18 mouse cellular contexts compared by ENCODE assay signal in genomic region chr7:91806632-91807031, GRCm38 (mm10).
DNase-seq lines count a peak whose midpoint lies in the region; ATAC-seq and TF ChIP-seq lines count a peak whose summit lies in the region.
"Had no signal": no experiment of that assay in that cellular context is flagged by ENCODE, and none has a peak within 500 bp of the region (broad histone marks: within the 10 kb centered on the region; RNA-seq: fewer than 3 reads in every experiment).

No protein-coding gene starts in this region.

- H3K36me3 ChIP-seq in forebrain, embryonic 13.5 days (ENCODE audit: poor library complexity, severe bottlenecking): no peaks in the 10 kb centered on the region
- no peaks in the 10 kb centered on the region for H3K36me3 ChIP-seq in hindbrain, embryonic 13.5 days
- no peaks in the 10 kb centered on the region for H3K36me3 ChIP-seq in midbrain, postnatal 0 days (ENCODE audit: insufficient read depth, low read length)
- H3K36me3 ChIP-seq: embryonic facial prominence, embryonic 13.5 days; heart, embryonic 15.5 days; limb, embryonic 15.5 days; liver, embryonic 15.5 days; neural tube, embryonic 13.5 days had no signal

- no peaks in the 10 kb centered on the region; the same call in 1 of the 2 replicates for H3K4me1 ChIP-seq in forebrain, embryonic 13.5 days
- H3K4me1 ChIP-seq in hindbrain, embryonic 13.5 days (replicated peaks): no peaks in the 10 kb centered on the region
- no peaks in the 10 kb centered on the region for H3K4me1 ChIP-seq in midbrain, postnatal 0 days (ENCODE audit: insufficient read depth, low read length)
- H3K4me1 ChIP-seq: heart, embryonic 15.5 days; limb, embryonic 15.5 days; liver, embryonic 15.5 days; neural tube, embryonic 13.5 days had no signal

- 6% methylated on average over 4 of the region's 4 CpGs for WGBS in forebrain, embryonic 13.5 days
- 20% methylated on average over 4 of the region's 4 CpGs for WGBS in hindbrain, embryonic 13.5 days
- 12% methylated on average over 4 of the region's 4 CpGs for WGBS in midbrain, postnatal 0 days

- H3K9ac ChIP-seq in forebrain, embryonic 13.5 days: no peak overlapping the region
- no peak overlapping the region for H3K9ac ChIP-seq in hindbrain, embryonic 13.5 days
- no peak overlapping the region for H3K9ac ChIP-seq in midbrain, postnatal 0 days (replicated peaks; ENCODE audit: low read length, poor library complexity, severe bottlenecking)
- H3K9ac ChIP-seq: embryonic facial prominence, embryonic 13.5 days; heart, embryonic 15.5 days; limb, embryonic 15.5 days; liver, embryonic 15.5 days; neural tube, embryonic 13.5 days had no signal

- no peaks in the 10 kb centered on the region for H3K9me3 ChIP-seq in forebrain, embryonic 13.5 days (replicated peaks)
- H3K9me3 ChIP-seq in hindbrain, embryonic 13.5 days: no peaks in the 10 kb centered on the region
- H3K9me3 ChIP-seq in midbrain, postnatal 0 days (ENCODE audit: low read length): no peaks in the 10 kb centered on the region
- H3K9me3 ChIP-seq: embryonic facial prominence, embryonic 13.5 days; heart, embryonic 15.5 days; limb, embryonic 15.5 days; liver, embryonic 15.5 days; neural tube, embryonic 13.5 days had no signal

- no peaks in the 10 kb centered on the region for H3K27me3 ChIP-seq in forebrain, embryonic 13.5 days
- no peaks in the 10 kb centered on the region for H3K27me3 ChIP-seq in hindbrain, embryonic 13.5 days
- H3K27me3 ChIP-seq in midbrain, postnatal 0 days (ENCODE audit: insufficient read depth, low read length): no peaks in the 10 kb centered on the region
- H3K27me3 ChIP-seq: embryonic facial prominence, embryonic 13.5 days; heart, embryonic 15.5 days; limb, embryonic 15.5 days; liver, embryonic 15.5 days; neural tube, embryonic 13.5 days had no signal

- H3K4me3 ChIP-seq in layer of hippocampus, adult 2 months: no peak overlapping the region
- H3K4me3 ChIP-seq in forebrain, embryonic 13.5 days: no peak overlapping the region
- no peak overlapping the region for H3K4me3 ChIP-seq in hindbrain, embryonic 13.5 days
- no peak overlapping the region for H3K4me3 ChIP-seq in midbrain, postnatal 0 days (ENCODE audit: low read depth, low read length)
- H3K4me3 ChIP-seq: embryonic facial prominence, embryonic 13.5 days; heart, adult 2 months; heart, embryonic 15.5 days; limb, embryonic 15.5 days; liver, embryonic 15.5 days; neural tube, embryonic 13.5 days had no signal

- 0 out of 2 replicates have a peak, but pooled peaks have one; percentile 36 for ATAC-seq in forebrain, embryonic 13.5 days
- ATAC-seq in hindbrain, embryonic 13.5 days (ENCODE audit: low FRiP score): peak; percentile 74; the same call in 1 of the 2 replicates
- ATAC-seq in midbrain, postnatal 0 days (ENCODE audit: low FRiP score): no peak
- ATAC-seq: intestine, postnatal 0 days had no signal

- no peak for TF ChIP-seq CTCF in layer of hippocampus, adult 2 months (conservative IDR thresholded peaks at IDR 0.05)
- TF ChIP-seq CTCF in midbrain, postnatal 0 days (IDR thresholded peaks at IDR 0.05): no peak

- peak overlapping the region; percentile 63; the same call in 1 of the 2 replicates for H3K27ac ChIP-seq in layer of hippocampus, adult 2 months
- H3K27ac ChIP-seq in forebrain, embryonic 13.5 days: no peak overlapping the region
- no peak overlapping the region for H3K27ac ChIP-seq in hindbrain, embryonic 13.5 days
- no peak overlapping the region for H3K27ac ChIP-seq in midbrain, postnatal 0 days (ENCODE audit: low read depth, low read length)
- H3K27ac ChIP-seq: embryonic facial prominence, embryonic 13.5 days; heart, adult 2 months; heart, embryonic 15.5 days; limb, embryonic 15.5 days; liver, embryonic 15.5 days; neural tube, embryonic 13.5 days; stomach, postnatal 0 days had no signal

- no peak for DNase-seq in layer of hippocampus, adult 2 months (ENCODE audit: low spot score in 2 of 2)
- DNase-seq in layer of hippocampus, postnatal 14 days (ENCODE audit: low spot score in 2 of 2): no peak
- peak; percentile 10 for DNase-seq in midbrain, postnatal 0 days (ENCODE audit: low spot score)
- no peak for DNase-seq in urinary bladder, postnatal 4 days (ENCODE audit: low spot score in 2 of 2)
- DNase-seq in adrenal gland, postnatal 25 days: no peak
- DNase-seq: B cell, adult 2 months; cerebellum, adult 9-10 months; gastrocnemius, postnatal 25 days; heart, adult 2 months had no signal

- no peak overlapping the region for H3K4me2 ChIP-seq in forebrain, embryonic 13.5 days
- H3K4me2 ChIP-seq in hindbrain, embryonic 13.5 days: no peak overlapping the region
- H3K4me2 ChIP-seq in midbrain, postnatal 0 days (ENCODE audit: low read depth, low read length, poor library complexity, severe bottlenecking): no peak overlapping the region
- H3K4me2 ChIP-seq: embryonic facial prominence, embryonic 13.5 days; heart, embryonic 15.5 days; limb, embryonic 15.5 days; liver, embryonic 15.5 days; neural tube, embryonic 13.5 days had no signal
